Mouse (Mus musculus) stomach, postnatal 0 days (tissue): Measurements from ENCODE around the gene Ciapin1. TPM values are rescaled to one million over a fixed set of nuclear protein-coding genes. Genes with fewer than 3 reads are reported as not detected.
A peak's percentile ranks its signal among the peaks of the same experiment; 100 is the strongest.

ENCODE experiments used
- ATAC-seq: fragments of 200-750 bp; cut with Nextera tagmentation; 2 replicates; pipeline ENCODE4 v1.8.0; 2017; ENCODE audit not compliant: low FRiP score, low TSS enrichment
- DNase-seq: peaks from one replicate; pipeline ENCODE4 v3.0.0-alpha.2; 2016; ENCODE audit warnings: low spot score
- H3K27ac ChIP-seq: fragments of 300-500 bp; sonication (generic); replicated peaks from 2 replicates; pipeline ENCODE4 v1.5.1; 2014; ENCODE audit warnings: mild to moderate bottlenecking, control low read depth
- H3K27me3 ChIP-seq: fragments of 300-500 bp; sonication (generic); 2 replicates; pipeline ENCODE4 v1.6.1; 2014; ENCODE audit warnings: low read length; ENCODE audit not compliant: control insufficient read depth, insufficient read depth
- H3K36me3 ChIP-seq: fragments of 300-500 bp; sonication (generic); 2 replicates; pipeline ENCODE4 v1.6.1; 2014; ENCODE audit warnings: low read length, mixed read lengths; ENCODE audit not compliant: control insufficient read depth, insufficient read depth
- H3K4me1 ChIP-seq: fragments of 300-500 bp; sonication (generic); replicated peaks from 2 replicates; pipeline ENCODE4 v1.6.1; 2014; ENCODE audit warnings: antibody characterized with exemption; ENCODE audit not compliant: control insufficient read depth, insufficient read depth
- H3K4me2 ChIP-seq: fragments of 300-500 bp; sonication (generic); replicated peaks from 2 replicates; pipeline ENCODE4 v1.6.1; 2014; ENCODE audit warnings: low read depth, mild to moderate bottlenecking, control low read depth, moderate library complexity
- H3K4me3 ChIP-seq: fragments of 300-500 bp; sonication (generic); 2 replicates; pipeline ENCODE4 v1.5.1; 2014; ENCODE audit warnings: low read depth, low read length, control low read depth
- H3K9ac ChIP-seq: fragments of 300-500 bp; sonication (generic); 2 replicates; pipeline ENCODE4 v1.6.1; 2014; ENCODE audit warnings: mild to moderate bottlenecking, low read length, control low read depth, mixed read lengths
- H3K9me3 ChIP-seq: fragments of 300-500 bp; sonication (generic); 2 replicates; pipeline ENCODE4 v1.6.1; 2016; ENCODE audit warnings: low read length; ENCODE audit not compliant: control insufficient read depth
- CTCF ChIP-seq: IDR thresholded peaks from 2 replicates; pipeline ENCODE4 v1.5.1; 2016; ENCODE audit warnings: antibody characterized with exemption, low read depth, mild to moderate bottlenecking, moderate library complexity
- EP300 ChIP-seq: optimal IDR thresholded peaks from 2 replicates; pipeline ENCODE3; 2016; ENCODE audit warnings: antibody characterized with exemption
- WGBS: fragments of 180-500 bp; shearing (Covaris S2); extraction: QIAGEN DNeasy Blood & Tissue Kit; methylation state at CpG from one replicate; pipeline ENCODE4 v1.1.7; 2014; 5-methylcytosine and 5-hydroxymethylcytosine counted together
- polyA plus RNA-seq: library from polyadenylated mRNA; unstranded; fragments of >200 nt; fragmentation: Nextera tagmentation; extraction: Ambion mirVana; gene quantifications from 2 replicates; pipeline ENCODE4 v1.2.1, GENCODE M21; 2015

Ciapin1 gene
- polyA plus RNA-seq, 1 experiment from 2014 or later, result 58.8 TPM

DNA sequence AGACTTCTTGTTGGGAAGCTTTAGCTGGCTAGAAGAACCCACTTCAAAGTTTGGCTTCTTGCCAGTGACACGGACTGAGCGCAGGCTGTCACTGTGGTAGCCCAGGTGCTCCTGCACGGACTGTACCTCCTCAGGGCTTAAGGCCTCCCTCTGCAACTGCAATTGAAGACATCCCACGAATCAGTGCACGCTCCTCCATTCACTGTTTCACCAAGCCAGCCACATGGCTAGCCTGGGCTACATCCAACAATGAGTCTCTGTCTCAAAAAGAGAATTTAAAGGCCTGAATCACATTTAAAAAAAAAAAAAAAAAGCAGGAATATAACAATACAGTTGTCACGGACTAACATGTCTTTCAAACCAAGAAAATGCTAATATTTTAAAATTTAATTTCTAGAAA, 9.9 kb downstream of the Ciapin1 start:
- Histone ChIP-seq H3K4me2 (no peak overlapping the region), H3K4me1 (no peaks in the 10 kb centered on the region), H3K9me3 (no peaks in the 10 kb centered on the region), H3K9ac (no peak overlapping the region), H3K27ac (no peak overlapping the region), H3K36me3 (peaks cover 22% of the 10 kb centered on the region), H3K4me3 (no peak overlapping the region), H3K27me3 (no peaks in the 10 kb centered on the region)
- TF ChIP-seq EP300 (no peak), CTCF (no peak)
- DNase-seq (no peak), ATAC-seq (no peak)
- WGBS, result 83% methylated on average over 6 of the region's 6 CpGs

- Histone ChIP-seq H3K4me2 (no peak overlapping the region), H3K4me1 (no peaks in the 10 kb centered on the region), H3K9me3 (no peaks in the 10 kb centered on the region), H3K9ac (no peak overlapping the region), H3K27me3 (no peaks in the 10 kb centered on the region), H3K36me3 (peaks cover 20% of the 10 kb centered on the region), H3K4me3 (no peak overlapping the region), H3K27ac (no peak overlapping the region)
- DNase-seq (no peak), ATAC-seq (no peak)
- TF ChIP-seq EP300, result no peak
- WGBS, result 95% methylated on average over 5 of the region's 5 CpGs
Measured at GRCm38 (mm10) chr8:94826210-94826609, 11.9 kb downstream of the Ciapin1 start.

- H3K4me2 ChIP-seq, result no peak overlapping the region
- H3K27me3 ChIP-seq, result no peaks in the 10 kb centered on the region
- ATAC-seq (no peak), DNase-seq (no peak)
- TF ChIP-seq CTCF (no peak), EP300 (no peak)
- no peak overlapping the region for H3K9ac ChIP-seq
- H3K27ac ChIP-seq, result no peak overlapping the region
- no peak overlapping the region for H3K4me3 ChIP-seq
- H3K4me1 ChIP-seq, result no peaks in the 10 kb centered on the region
- no peaks in the 10 kb centered on the region for H3K9me3 ChIP-seq
- 83% methylated on average over 6 of the region's 6 CpGs for WGBS
- peaks cover 20% of the 10 kb centered on the region for H3K36me3 ChIP-seq
Measured at GRCm38 (mm10) chr8:94825170-94825569, 13.0 kb downstream of the Ciapin1 start.

- TF ChIP-seq CTCF (peak; percentile 84), EP300 (no peak)
Measured at GRCm38 (mm10) chr8:94822637-94823560, 15.3 kb downstream of the Ciapin1 start.

DNA sequence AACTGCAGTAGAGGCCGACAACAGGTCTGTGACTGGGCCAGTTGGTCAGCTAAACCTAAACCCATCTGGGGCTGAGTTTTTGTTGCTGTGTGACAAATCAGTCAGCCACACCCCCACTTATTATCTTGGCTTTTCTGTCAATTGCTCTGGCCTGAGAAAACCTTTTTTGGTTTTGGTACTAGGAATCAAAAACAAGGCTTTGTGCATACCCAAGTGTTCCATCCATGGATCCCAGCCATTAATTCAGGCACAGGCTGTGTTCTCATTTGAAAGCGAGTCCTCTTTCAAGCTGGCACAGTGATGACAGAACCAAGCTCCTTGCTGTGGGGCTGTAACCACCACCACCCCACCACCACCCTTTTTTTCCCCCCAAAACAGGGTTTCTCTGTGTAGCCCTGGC, 16.8 kb downstream of the Ciapin1 start:
- no peak for DNase-seq
- no peak for ATAC-seq
- Histone ChIP-seq H3K4me1 (no peaks in the 10 kb centered on the region), H3K9ac (no peak overlapping the region), H3K27ac (no peak overlapping the region), H3K27me3 (no peaks in the 10 kb centered on the region), H3K9me3 (no peaks in the 10 kb centered on the region), H3K36me3 (peaks cover 12% of the 10 kb centered on the region), H3K4me2 (no peak overlapping the region), H3K4me3 (no peak overlapping the region)
- TF ChIP-seq CTCF, result no peak
- TF ChIP-seq EP300, result no peak
- WGBS, result 92% methylated on average over 2 of the region's 2 CpGs

More at GRCm38 (mm10) chr8:94822637-94823560, 15.3 kb downstream of the Ciapin1 start:
- Histone ChIP-seq H3K4me3 (no peak overlapping the region), H3K27me3 (no peaks in the 10 kb centered on the region), H3K27ac (no peak overlapping the region), H3K9me3 (no peaks in the 10 kb centered on the region), H3K9ac (no peak overlapping the region), H3K4me2 (no peak overlapping the region), H3K4me1 (no peaks in the 10 kb centered on the region), H3K36me3 (peaks cover 16% of the 10 kb centered on the region)
- ATAC-seq (peak; percentile 52), DNase-seq (peak; percentile 76)
- WGBS, result 79% methylated on average over 23 of the region's 23 CpGs

DNA sequence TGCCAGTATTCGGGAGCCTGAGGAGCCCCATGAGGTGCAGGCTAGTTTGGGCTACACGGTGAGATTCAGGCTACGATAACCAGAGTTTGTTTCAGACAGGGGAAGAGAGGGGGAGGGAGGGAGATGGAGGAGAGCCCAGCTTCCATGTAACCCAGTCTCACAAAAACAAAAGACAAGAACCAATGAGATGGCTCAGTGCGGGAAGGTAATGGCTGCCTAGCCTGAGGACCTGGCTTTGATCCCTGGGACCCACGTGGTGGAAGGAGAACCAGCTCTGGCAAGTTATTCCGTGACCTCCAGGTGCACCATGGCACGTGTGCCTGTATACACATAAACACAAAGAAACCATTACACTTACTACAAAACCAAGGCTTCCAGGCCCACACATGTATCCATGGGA, 17.6 kb downstream of the Ciapin1 start:
- no peak for DNase-seq
- no peak for ATAC-seq
- Histone ChIP-seq H3K4me3 (no peak overlapping the region), H3K4me2 (no peak overlapping the region), H3K9ac (no peak overlapping the region), H3K27me3 (no peaks in the 10 kb centered on the region), H3K27ac (0 out of 2 replicates have a peak overlapping the region, but pooled peaks have one; percentile 35), H3K9me3 (no peaks in the 10 kb centered on the region), H3K36me3 (peaks cover 12% of the 10 kb centered on the region), H3K4me1 (no peaks in the 10 kb centered on the region)
- 67% methylated on average over 7 of the region's 7 CpGs for WGBS
- TF ChIP-seq CTCF (no peak), EP300 (no peak)
